Mouse (Mus musculus): ENCODE measurements at regions not wholly inside any gene's neighbourhood (a gene's known extent, or its start where the extent isn't known, plus 50 kb on each side); places are given as distances from the start of the nearest gene placed in this dataset.

GRCm38 (mm10) chr7:136330431-136330830 is 564.0 kb upstream of the Mgmt start:
- TF ChIP-seq CTCF (IDR thresholded peaks at IDR 0.05) (no peak), POLR2A (IDR thresholded peaks at IDR 0.05; ENCODE audit: insufficient read depth, low read depth, low read length) (no peak), EP300 (IDR thresholded peaks at IDR 0.05; ENCODE audit: insufficient read depth, low read depth, low read length) (no peak)
